Mouse (Mus musculus): ENCODE measurements around the gene Hist1h3e.
"Not testable (repeated sequence)": the region's sequence is repeated elsewhere in the genome, so short reads cannot be mapped to it uniquely, and the experiment has no call there.

The Hist1h3e gene

GRCm38 (mm10) chr13:23538249-23538648 lies 23.9 kb downstream of the Hist1h3e start:
- CTCF ChIA-PET: no interaction called here
- POLR2A ChIA-PET: interaction anchor here in 3 of 4 experiments (0.6 to 24.7 kb wide), 28 partner anchors 7 to 1494 kb away, joined by 3 to 692 read pairs (median 4); partner anchors contain the start of genes Hist1h2ae (in 3 of the 3), Hist1h2bg (in 3 of the 3), Hist1h4d (in 3 of the 3) and Hist1h4f (in 3 of the 3)

- ChIA-PET CTCF (interaction anchor here in 1 of 4 experiments (1.4 kb wide), 1 partner anchor 135 kb away, joined by 3 read pairs; no protein-coding TSS in a partner anchor), POLR2A (interaction anchor here in 3 of 4 experiments (0.8 to 24.7 kb wide), 36 partner anchors 9 to 1493 kb away, joined by 3 to 692 read pairs (median 4); partner anchors contain the start of genes Hist1h2ae (in 3 of the 3), Hist1h2bg (in 3 of the 3), Hist1h4d (in 3 of the 3) and Hist1h4f (in 3 of the 3))
Measured at GRCm38 (mm10) chr13:23537006-23537710, 25.0 kb downstream of the Hist1h3e start.

GRCm38 (mm10) chr13:23536076-23536822 lies 25.9 kb downstream of the Hist1h3e start:
- CTCF ChIA-PET: interaction anchor here in 2 of 4 experiments (0.6 to 1.4 kb wide), 3 partner anchors 134 to 136 kb away, joined by 3 read pairs; no protein-coding TSS in a partner anchor
- POLR2A ChIA-PET: interaction anchor here (0.5 to 24.7 kb wide), 40 partner anchors 8 to 1671 kb away, joined by 3 to 692 read pairs (median 5); partner anchors contain the start of genes Hist1h4f (in 4 of the 4), Hist1h2ae (in 3 of the 4), Hist1h2bg (in 3 of the 4) and Hist1h4d (in 3 of the 4)

GRCm38 (mm10) chr13:23535137-23536075 lies 26.8 kb downstream of the Hist1h3e start, which contains the start of gene Hist1h3g:
Gene Hist1h3g (plus strand): TSS chr13:23535422.
- CTCF ChIA-PET: not testable (repeated sequence)
- POLR2A ChIA-PET: interaction anchor here (0.5 to 24.7 kb wide), 57 partner anchors 9 to 1492 kb away, joined by 3 to 692 read pairs (median 8); partner anchors contain the start of genes Hist1h4f (in 4 of the 4), Hist1h2ae (in 3 of the 4), Hist1h2bg (in 3 of the 4) and Hist1h2bj (in 3 of the 4)

GRCm38 (mm10) chr13:23534368-23535131 lies 27.6 kb downstream of the Hist1h3e start:
- ChIA-PET POLR2A (interaction anchor here (0.5 to 24.7 kb wide), 102 partner anchors 7 to 1824 kb away, joined by 3 to 692 read pairs (median 6); partner anchors contain the start of genes Hist1h4f (in 4 of the 4), Hist1h1a (in 3 of the 4), Hist1h2ac (in 3 of the 4) and Hist1h2ae (in 3 of the 4)), CTCF (interaction anchor here in 2 of 4 experiments (0.6 to 0.7 kb wide), 2 partner anchors 37 to 133 kb away, joined by 3 read pairs; partner anchors contain the start of genes Hist1h2ae (in 1 of the 2) and Hist1h2bg (in 1 of the 2))

- CTCF ChIA-PET: interaction anchor here in 2 of 4 experiments (0.6 to 1.1 kb wide), 3 partner anchors 9 to 132 kb away, joined by 3 read pairs; partner anchors contain the start of genes Hist1h2ae (in 1 of the 2), Hist1h2bg (in 1 of the 2) and Hist1h2bh (in 1 of the 2)
- POLR2A ChIA-PET: interaction anchor here (0.5 to 24.7 kb wide), 129 partner anchors 8 to 1823 kb away, joined by 3 to 692 read pairs (median 6); partner anchors contain the start of genes Hist1h4d (in 4 of the 4), Hist1h4f (in 4 of the 4), Hist1h1a (in 3 of the 4) and Hist1h1d (in 3 of the 4)
Measured at GRCm38 (mm10) chr13:23533560-23534367, 28.4 kb downstream of the Hist1h3e start, which contains the start of gene Hist1h2af. Gene Hist1h2af (plus strand): TSS chr13:23533906.

GRCm38 (mm10) chr13:23532262-23533075 lies 29.7 kb downstream of the Hist1h3e start:
- CTCF ChIA-PET: no interaction called here
- POLR2A ChIA-PET: interaction anchor here (0.7 to 24.7 kb wide), 55 partner anchors 9 to 234 kb away, joined by 3 to 692 read pairs (median 16); partner anchors contain the start of genes Hist1h4f (in 4 of the 4), Hist1h2ad (in 3 of the 4), Hist1h2ae (in 3 of the 4) and Hist1h2bf (in 3 of the 4)

GRCm38 (mm10) chr13:23530901-23531875 lies 31.0 kb downstream of the Hist1h3e start, which contains the start of gene Hist1h4h:
Gene Hist1h4h (plus strand): TSS chr13:23531050.
- POLR2A ChIA-PET: interaction anchor here (0.5 to 24.7 kb wide), 164 partner anchors 8 to 1814 kb away, joined by 3 to 692 read pairs (median 5); partner anchors contain the start of genes Hist1h4d (in 4 of the 4), Hist1h2ac (in 3 of the 4), Hist1h2ae (in 3 of the 4) and Hist1h2ag (in 3 of the 4)
- CTCF ChIA-PET: interaction anchor here in 1 of 4 experiments (2.4 kb wide), 1 partner anchor 130 kb away, joined by 11 read pairs; no protein-coding TSS in a partner anchor

- CTCF ChIA-PET: interaction anchor here in 1 of 4 experiments (2.4 kb wide), 1 partner anchor 129 kb away, joined by 11 read pairs; no protein-coding TSS in a partner anchor
- POLR2A ChIA-PET: interaction anchor here (0.5 to 24.7 kb wide), 158 partner anchors 8 to 1813 kb away, joined by 3 to 692 read pairs (median 5); partner anchors contain the start of genes Hist1h4d (in 4 of the 4), Hist1h2ac (in 3 of the 4), Hist1h2ae (in 3 of the 4) and Hist1h2ag (in 3 of the 4)
Measured at GRCm38 (mm10) chr13:23530181-23530900, 31.8 kb downstream of the Hist1h3e start.

GRCm38 (mm10) chr13:23529480-23530165 lies 32.5 kb downstream of the Hist1h3e start:
- CTCF ChIA-PET: interaction anchor here in 2 of 4 experiments (0.6 to 2.4 kb wide), 2 partner anchors 69 to 128 kb away, joined by 6 to 11 read pairs; no protein-coding TSS in a partner anchor
- POLR2A ChIA-PET: interaction anchor here (0.5 to 24.7 kb wide), 77 partner anchors 12 to 1611 kb away, joined by 3 to 692 read pairs (median 9); partner anchors contain the start of genes Hist1h4f (in 3 of the 4), Abt1 (in 2 of the 4), Hist1h1d (in 2 of the 4) and Hist1h2ac (in 2 of the 4)

- ChIA-PET CTCF (interaction anchor here in 2 of 4 experiments (0.6 to 2.4 kb wide), 3 partner anchors 69 to 128 kb away, joined by 4 to 11 read pairs (median 6); no protein-coding TSS in a partner anchor), POLR2A (interaction anchor here (0.5 to 24.7 kb wide), 42 partner anchors 12 to 1610 kb away, joined by 3 to 692 read pairs (median 9); partner anchors contain the start of genes Abt1 (in 2 of the 4), Hist1h1d (in 2 of the 4), Hist1h2ae (in 2 of the 4) and Hist1h2bg (in 2 of the 4))
Measured at GRCm38 (mm10) chr13:23529005-23529404, 33.2 kb downstream of the Hist1h3e start.

Data from embryonic stem cell, embryonic (primary cell).